Mouse (Mus musculus): Measurements from ENCODE around the gene Ppm1l.
A peak's percentile ranks its signal among the peaks of the same experiment; 100 is the strongest.
"Not testable (repeated sequence)": the region's sequence is repeated elsewhere in the genome, so short reads cannot be mapped to it uniquely, and the experiment has no call there.

The Ppm1l gene

GRCm38 (mm10) chr3:69373544-69374306 is 57.1 kb downstream of the Ppm1l start:
- H3K27me3 ChIP-seq (ENCODE audit: control insufficient read depth, insufficient read depth, low read length, poor library complexity, severe bottlenecking), result no peaks in the 10 kb centered on the region
- DNase-seq (ENCODE audit: low read depth, low spot score), result peak; percentile 78

GRCm38 (mm10) chr3:69374538-69374937 is 57.9 kb downstream of the Ppm1l start:
- no peaks in the 10 kb centered on the region for H3K36me3 ChIP-seq (ENCODE audit: control insufficient read depth, insufficient read depth, low read length, poor library complexity, severe bottlenecking)
- H3K27me3 ChIP-seq (ENCODE audit: control insufficient read depth, insufficient read depth, low read length, poor library complexity, severe bottlenecking), result no peaks in the 10 kb centered on the region
- DNase-seq (ENCODE audit: low read depth, low spot score), result peak; percentile 11

More at GRCm38 (mm10) chr3:69373544-69374306, 57.1 kb downstream of the Ppm1l start:
- no peaks in the 10 kb centered on the region for H3K36me3 ChIP-seq (ENCODE audit: control insufficient read depth, insufficient read depth, low read length, poor library complexity, severe bottlenecking)

GRCm38 (mm10) chr3:69374983-69375382 is 58.3 kb downstream of the Ppm1l start:
- Histone ChIP-seq H3K27me3 (ENCODE audit: control insufficient read depth, insufficient read depth, low read length, poor library complexity, severe bottlenecking) (no peaks in the 10 kb centered on the region), H3K36me3 (ENCODE audit: control insufficient read depth, insufficient read depth, low read length, poor library complexity, severe bottlenecking) (no peaks in the 10 kb centered on the region; the same call in 1 of the 2 replicates)
- DNase-seq (ENCODE audit: low read depth, low spot score), result no peak

GRCm38 (mm10) chr3:69381213-69381612 is 64.6 kb downstream of the Ppm1l start:
- no peak for DNase-seq (ENCODE audit: low read depth, low spot score)
- no peaks in the 10 kb centered on the region for H3K27me3 ChIP-seq (ENCODE audit: control insufficient read depth, insufficient read depth, low read length, poor library complexity, severe bottlenecking)
- H3K36me3 ChIP-seq (ENCODE audit: control insufficient read depth, insufficient read depth, low read length, poor library complexity, severe bottlenecking), result no peaks in the 10 kb centered on the region; the same call in 1 of the 2 replicates

GRCm38 (mm10) chr3:69391834-69392233 is 75.2 kb downstream of the Ppm1l start:
- not testable (repeated sequence) for H3K27me3 ChIP-seq (ENCODE audit: control insufficient read depth, insufficient read depth, low read length, poor library complexity, severe bottlenecking); DNase-seq (ENCODE audit: low read depth, low spot score); H3K36me3 ChIP-seq (ENCODE audit: control insufficient read depth, insufficient read depth, low read length, poor library complexity, severe bottlenecking)

- H3K27me3 ChIP-seq (ENCODE audit: control insufficient read depth, insufficient read depth, low read length, poor library complexity, severe bottlenecking), result no peaks in the 10 kb centered on the region
- DNase-seq (ENCODE audit: low read depth, low spot score), result no peak
Measured at GRCm38 (mm10) chr3:69392298-69392697, 75.6 kb downstream of the Ppm1l start.

GRCm38 (mm10) chr3:69393079-69393478 is 76.4 kb downstream of the Ppm1l start:
- Histone ChIP-seq H3K36me3 (ENCODE audit: control insufficient read depth, insufficient read depth, low read length, poor library complexity, severe bottlenecking) (no peaks in the 10 kb centered on the region), H3K27me3 (ENCODE audit: control insufficient read depth, insufficient read depth, low read length, poor library complexity, severe bottlenecking) (no peaks in the 10 kb centered on the region)
- no peak for DNase-seq (ENCODE audit: low read depth, low spot score)

More at GRCm38 (mm10) chr3:69392298-69392697, 75.6 kb downstream of the Ppm1l start:
- no peaks in the 10 kb centered on the region for H3K36me3 ChIP-seq (ENCODE audit: control insufficient read depth, insufficient read depth, low read length, poor library complexity, severe bottlenecking)

- Histone ChIP-seq H3K36me3 (ENCODE audit: control insufficient read depth, insufficient read depth, low read length, poor library complexity, severe bottlenecking) (no peaks in the 10 kb centered on the region), H3K27me3 (ENCODE audit: control insufficient read depth, insufficient read depth, low read length, poor library complexity, severe bottlenecking) (no peaks in the 10 kb centered on the region)
- DNase-seq (ENCODE audit: low read depth, low spot score), result no peak
Measured at GRCm38 (mm10) chr3:69393991-69394390, 77.3 kb downstream of the Ppm1l start.

GRCm38 (mm10) chr3:69395084-69395483 is 78.4 kb downstream of the Ppm1l start:
- H3K36me3 ChIP-seq (ENCODE audit: control insufficient read depth, insufficient read depth, low read length, poor library complexity, severe bottlenecking), result no peaks in the 10 kb centered on the region
- no peak for DNase-seq (ENCODE audit: low read depth, low spot score)
- no peaks in the 10 kb centered on the region for H3K27me3 ChIP-seq (ENCODE audit: control insufficient read depth, insufficient read depth, low read length, poor library complexity, severe bottlenecking)

- no peaks in the 10 kb centered on the region for H3K27me3 ChIP-seq (ENCODE audit: control insufficient read depth, insufficient read depth, low read length, poor library complexity, severe bottlenecking)
- peak; percentile 20 for DNase-seq (ENCODE audit: low read depth, low spot score)
Measured at GRCm38 (mm10) chr3:69397733-69398132, 81.1 kb downstream of the Ppm1l start.

GRCm38 (mm10) chr3:69399336-69399735 is 82.7 kb downstream of the Ppm1l start:
- no peak for DNase-seq (ENCODE audit: low read depth, low spot score)
- no peaks in the 10 kb centered on the region for H3K36me3 ChIP-seq (ENCODE audit: control insufficient read depth, insufficient read depth, low read length, poor library complexity, severe bottlenecking)
- no peaks in the 10 kb centered on the region for H3K27me3 ChIP-seq (ENCODE audit: control insufficient read depth, insufficient read depth, low read length, poor library complexity, severe bottlenecking)

More at GRCm38 (mm10) chr3:69397733-69398132, 81.1 kb downstream of the Ppm1l start:
- H3K36me3 ChIP-seq (ENCODE audit: control insufficient read depth, insufficient read depth, low read length, poor library complexity, severe bottlenecking), result no peaks in the 10 kb centered on the region

GRCm38 (mm10) chr3:69403196-69403595 is 86.5 kb downstream of the Ppm1l start:
- no peak for DNase-seq (ENCODE audit: low read depth, low spot score)
- no peaks in the 10 kb centered on the region for H3K27me3 ChIP-seq (ENCODE audit: control insufficient read depth, insufficient read depth, low read length, poor library complexity, severe bottlenecking)

GRCm38 (mm10) chr3:69406210-69406895 is 89.7 kb downstream of the Ppm1l start:
- no peak for DNase-seq (ENCODE audit: low read depth, low spot score)
- Histone ChIP-seq H3K36me3 (ENCODE audit: control insufficient read depth, insufficient read depth, low read length, poor library complexity, severe bottlenecking) (no peaks in the 10 kb centered on the region), H3K27me3 (ENCODE audit: control insufficient read depth, insufficient read depth, low read length, poor library complexity, severe bottlenecking) (no peaks in the 10 kb centered on the region)

More at GRCm38 (mm10) chr3:69403196-69403595, 86.5 kb downstream of the Ppm1l start:
- no peaks in the 10 kb centered on the region for H3K36me3 ChIP-seq (ENCODE audit: control insufficient read depth, insufficient read depth, low read length, poor library complexity, severe bottlenecking)

GRCm38 (mm10) chr3:69408064-69408463 is 91.4 kb downstream of the Ppm1l start:
- Histone ChIP-seq H3K36me3 (ENCODE audit: control insufficient read depth, insufficient read depth, low read length, poor library complexity, severe bottlenecking) (no peaks in the 10 kb centered on the region), H3K27me3 (ENCODE audit: control insufficient read depth, insufficient read depth, low read length, poor library complexity, severe bottlenecking) (no peaks in the 10 kb centered on the region)
- peak; percentile 9 for DNase-seq (ENCODE audit: low read depth, low spot score)

- no peaks in the 10 kb centered on the region for H3K36me3 ChIP-seq (ENCODE audit: control insufficient read depth, insufficient read depth, low read length, poor library complexity, severe bottlenecking)
- DNase-seq (ENCODE audit: low read depth, low spot score), result no peak
- H3K27me3 ChIP-seq (ENCODE audit: control insufficient read depth, insufficient read depth, low read length, poor library complexity, severe bottlenecking), result no peaks in the 10 kb centered on the region
Measured at GRCm38 (mm10) chr3:69416112-69416511, 99.5 kb downstream of the Ppm1l start.

Data from splenic B cell, adult 2 months (primary cell).